Mouse (Mus musculus) heart, postnatal 36 days (tissue): ENCODE measurements at regions not wholly inside any gene's neighbourhood (a gene's known extent, or its start where the extent isn't known, plus 50 kb on each side); places are given as distances from the start of the nearest gene placed in this dataset.

Source experiments
- DNase-seq, 2 experiments: peaks; one replicate each; pipeline ENCODE4 v3.0.0; 2021 to 2022
- intact Hi-C: fragments of 180-260 bp; cut with DNase I; formaldehyde crosslinking; loops from one replicate; pipeline ENCODE4 v1.15.1; 2025

DNA sequence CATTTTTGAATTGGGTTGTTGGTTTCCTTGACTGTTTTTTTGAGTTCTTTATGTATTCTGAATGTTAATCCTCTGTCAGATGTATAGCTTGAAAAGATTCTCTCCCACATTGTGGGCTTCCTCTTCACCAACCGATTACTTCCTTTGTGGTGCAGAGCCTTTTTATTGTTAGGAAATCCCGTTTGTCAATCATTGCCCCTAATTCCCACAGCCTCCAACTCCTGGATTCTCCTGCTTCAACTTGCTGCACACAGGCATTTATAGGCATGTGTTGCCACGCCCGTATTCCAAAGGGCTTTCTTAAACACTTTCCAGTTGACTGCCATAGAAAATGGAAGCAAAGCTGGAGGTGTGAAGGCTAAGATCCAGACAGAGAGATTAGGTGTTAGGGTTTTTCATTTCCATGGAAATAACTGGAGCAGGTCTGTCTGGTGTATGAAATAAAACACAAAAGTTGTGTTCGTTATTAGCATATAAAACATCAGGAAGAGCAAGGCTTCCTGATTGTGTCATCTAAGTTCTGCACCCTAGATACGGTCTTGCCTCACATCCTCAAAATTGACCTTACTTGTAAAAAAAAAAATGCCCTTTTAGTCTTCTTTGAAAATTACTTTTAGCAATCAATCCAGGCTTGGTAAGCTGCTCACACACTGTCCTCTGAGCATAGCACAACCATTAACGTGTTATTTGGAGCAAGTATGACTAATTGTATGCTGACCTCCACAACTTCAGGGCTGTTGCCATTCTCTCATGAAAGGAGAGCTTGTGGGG lies 87.7 kb upstream of the Tex13c2 start:
- DNase-seq: no peak
- intact Hi-C loops: no loop called here

GRCm38 (mm10) chrX:42402335-42402605 lies 87.2 kb upstream of the Tex13c2 start:
- DNase-seq: no peak
- intact Hi-C loops: no loop called here

GRCm38 (mm10) chrX:42431851-42432635 lies 57.4 kb upstream of the Tex13c2 start:
- peak in 1 of 2 experiments; percentile 1 for DNase-seq
- intact Hi-C loops: no loop called here
